Mouse (Mus musculus): ENCODE results near the gene Capn1. TPM values are rescaled to one million over a fixed set of nuclear protein-coding genes. Genes with fewer than 3 reads are reported as not detected.

Gene Capn1
- polyA plus RNA-seq, 1 experiment from 2014 or later = 3.9 TPM

DNA sequence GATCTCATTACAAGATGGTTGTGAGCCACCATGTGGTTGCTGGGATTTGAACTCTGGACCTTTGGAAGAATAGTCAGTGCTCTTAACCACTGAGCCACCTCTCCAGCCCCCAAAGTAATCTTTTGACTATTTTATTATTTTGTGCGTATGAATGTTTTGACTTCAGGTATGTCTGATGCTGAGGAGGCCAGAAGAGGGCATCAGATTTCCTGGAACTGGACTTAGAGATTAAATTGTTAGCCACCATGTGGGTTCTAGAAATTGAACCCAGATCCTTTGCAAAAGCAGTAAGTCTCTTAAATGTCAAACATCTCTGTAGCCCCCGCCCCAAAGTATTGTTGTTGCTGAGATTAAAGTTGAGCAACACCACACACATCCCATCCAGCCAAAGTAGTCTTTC lies 49.8 kb downstream of the Capn1 start:
- peaks cover 15% of the 10 kb centered on the region for H3K4me1 ChIP-seq (ENCODE audit: control insufficient read depth, insufficient read depth, low read length)
- no peak for ATAC-seq (ENCODE audit: low FRiP score)
- H3K4me3 ChIP-seq (ENCODE audit: low read depth, low read length) = no peak overlapping the region
- no peak for DNase-seq (ENCODE audit: low spot score, missing footprints)
- H3K27ac ChIP-seq (ENCODE audit: low read depth, low read length) = no peak overlapping the region
- H3K9me3 ChIP-seq (ENCODE audit: control insufficient read depth, low read length) = no peaks in the 10 kb centered on the region
- no peaks in the 10 kb centered on the region for H3K36me3 ChIP-seq (ENCODE audit: control insufficient read depth, insufficient read depth, low read length)
- no peak overlapping the region for H3K4me2 ChIP-seq
- WGBS = 85% methylated on average over 2 of the region's 2 CpGs
- no peaks in the 10 kb centered on the region for H3K27me3 ChIP-seq (ENCODE audit: control insufficient read depth, insufficient read depth, low read length)
- no peak overlapping the region for H3K9ac ChIP-seq (ENCODE audit: low read length)

DNA sequence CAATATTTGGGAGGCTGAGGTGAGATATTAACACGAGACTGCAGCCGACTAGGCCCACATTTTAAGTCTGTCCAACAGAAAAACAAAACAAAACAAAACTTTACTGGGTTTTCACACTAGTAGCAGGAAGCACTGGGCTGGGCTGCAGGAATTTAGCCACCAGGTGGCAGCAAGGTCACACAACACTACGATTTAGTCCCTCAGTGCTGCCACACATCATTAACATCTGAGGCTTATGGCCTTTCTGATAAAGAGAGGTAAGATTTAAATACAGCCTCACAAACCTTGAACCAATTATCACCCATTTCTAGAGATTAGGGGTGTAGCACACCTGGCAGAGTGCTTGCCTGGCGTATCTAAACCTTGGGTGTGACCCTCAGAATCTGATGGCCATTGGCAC lies 50.4 kb downstream of the Capn1 start:
- no peaks in the 10 kb centered on the region for H3K9me3 ChIP-seq (ENCODE audit: control insufficient read depth, low read length)
- H3K4me2 ChIP-seq = no peak overlapping the region
- WGBS = 10% methylated on average over 4 of the region's 4 CpGs
- ATAC-seq (ENCODE audit: low FRiP score) = no peak
- H3K27me3 ChIP-seq (ENCODE audit: control insufficient read depth, insufficient read depth, low read length) = no peaks in the 10 kb centered on the region
- H3K9ac ChIP-seq (ENCODE audit: low read length) = no peak overlapping the region
- H3K27ac ChIP-seq (ENCODE audit: low read depth, low read length) = no peak overlapping the region
- H3K36me3 ChIP-seq (ENCODE audit: control insufficient read depth, insufficient read depth, low read length) = no peaks in the 10 kb centered on the region
- H3K4me3 ChIP-seq (ENCODE audit: low read depth, low read length) = no peak overlapping the region
- H3K4me1 ChIP-seq (ENCODE audit: control insufficient read depth, insufficient read depth, low read length) = peaks cover 15% of the 10 kb centered on the region
- peak; percentile 98 for DNase-seq (ENCODE audit: low spot score, missing footprints)

DNA sequence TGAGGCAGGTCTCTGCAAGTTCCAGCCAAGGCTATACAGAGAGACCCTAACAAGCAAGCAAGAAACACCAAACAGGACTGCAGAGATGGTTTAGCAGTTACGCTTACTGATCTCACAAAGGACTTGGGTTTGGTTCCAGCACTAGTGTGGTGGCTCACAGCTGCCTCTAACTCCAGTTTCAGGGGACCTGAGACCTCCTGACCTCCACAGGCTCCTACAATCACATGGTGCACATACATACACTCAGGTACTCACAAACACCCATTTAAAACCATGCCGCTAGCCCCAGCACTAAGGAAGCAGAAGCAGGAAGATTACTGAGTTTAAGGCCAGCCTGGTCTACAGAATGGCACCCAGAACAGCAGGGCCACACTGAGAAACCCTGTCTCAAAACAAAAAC lies 50.9 kb downstream of the Capn1 start:
- Histone ChIP-seq H3K9ac (ENCODE audit: low read length) (no peak overlapping the region; the same call in 1 of the 2 replicates), H3K27ac (ENCODE audit: low read depth, low read length) (no peak overlapping the region), H3K9me3 (ENCODE audit: control insufficient read depth, low read length) (no peaks in the 10 kb centered on the region), H3K4me3 (ENCODE audit: low read depth, low read length) (peak overlapping the region; percentile 57), H3K36me3 (ENCODE audit: control insufficient read depth, insufficient read depth, low read length) (no peaks in the 10 kb centered on the region), H3K4me1 (ENCODE audit: control insufficient read depth, insufficient read depth, low read length) (peaks cover 15% of the 10 kb centered on the region), H3K27me3 (ENCODE audit: control insufficient read depth, insufficient read depth, low read length) (no peaks in the 10 kb centered on the region), H3K4me2 (peak overlapping the region; percentile 83)
- 85% methylated on average over 2 of the region's 2 CpGs for WGBS
- ATAC-seq (ENCODE audit: low FRiP score) (no peak), DNase-seq (ENCODE audit: low spot score, missing footprints) (no peak)

DNA sequence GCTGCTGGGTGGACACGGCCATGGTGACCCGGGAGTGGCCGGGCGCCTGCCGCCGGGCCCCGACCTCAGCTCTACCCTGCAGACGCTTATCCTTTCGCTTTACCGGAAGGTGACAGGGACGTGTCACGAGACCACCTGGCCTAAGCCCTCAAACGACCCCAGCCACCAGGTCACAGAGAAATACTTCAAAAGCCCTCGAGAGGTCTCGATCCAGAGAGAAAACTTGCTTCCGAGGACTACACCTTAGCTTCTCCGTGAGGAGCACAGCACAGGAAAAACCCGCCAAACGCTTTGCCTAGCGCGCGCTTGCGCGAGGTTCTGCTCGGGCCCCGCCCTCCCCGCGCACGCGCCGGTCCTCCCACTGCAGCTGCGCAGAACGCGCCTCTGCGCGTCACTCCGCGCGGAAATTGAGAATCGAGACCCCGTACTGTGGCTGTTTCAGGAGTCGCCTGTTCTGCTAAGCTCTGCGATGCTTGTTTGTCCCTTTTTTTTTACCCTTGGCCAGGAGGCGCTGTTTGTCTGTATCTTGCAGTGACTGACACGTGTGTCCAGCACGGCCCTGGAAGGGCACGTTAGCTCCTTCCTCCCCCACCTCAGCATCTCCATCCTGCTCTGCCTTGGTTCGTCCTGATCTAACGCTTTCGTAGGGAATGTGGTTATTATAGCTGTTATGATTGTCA lies 51.7 kb downstream of the Capn1 start, which contains the start of gene Pola2:
Gene Pola2, minus strand, starts transcription at position 320 of the 680 bp plus-strand sequence.
- Histone ChIP-seq H3K4me3 (ENCODE audit: low read depth, low read length) (peak within 1 kb of the TSS; percentile 57), H3K4me2 (peak within 1 kb of the TSS; percentile 83), H3K9me3 (ENCODE audit: control insufficient read depth, low read length) (no peaks in the 10 kb centered on the region), H3K27ac (ENCODE audit: low read depth, low read length) (no peak within 1 kb of the TSS), H3K36me3 (ENCODE audit: control insufficient read depth, insufficient read depth, low read length) (no peaks in the 10 kb centered on the region), H3K9ac (ENCODE audit: low read length) (peak within 1 kb of the TSS; percentile 68), H3K27me3 (ENCODE audit: control insufficient read depth, insufficient read depth, low read length) (no peaks in the 10 kb centered on the region), H3K4me1 (ENCODE audit: control insufficient read depth, insufficient read depth, low read length) (peaks cover 15% of the 10 kb centered on the region)
- DNase-seq (ENCODE audit: low spot score, missing footprints) = peak; percentile 99
- WGBS = under 1% methylated on average over 50 of the region's 50 CpGs
- ATAC-seq (ENCODE audit: low FRiP score) = peak; percentile 86

DNA sequence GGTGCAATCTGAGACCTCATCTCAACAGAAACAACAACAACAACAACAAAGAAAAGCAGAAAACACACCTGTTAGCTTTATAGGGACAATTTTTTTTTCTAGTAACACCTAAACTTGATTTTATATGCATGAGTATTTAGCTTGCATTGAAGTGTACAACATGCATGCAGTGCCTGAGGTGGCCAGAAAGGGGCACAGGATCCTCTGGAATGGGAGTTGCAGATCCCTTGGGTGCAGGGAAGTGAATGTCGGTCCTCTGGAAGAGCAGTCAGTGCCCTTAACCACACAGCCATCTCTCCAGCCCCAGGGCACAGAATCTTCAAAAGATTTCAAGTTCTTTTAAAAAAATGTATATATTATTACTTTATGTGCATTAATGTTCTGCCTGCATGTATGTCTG lies 53.0 kb downstream of the Capn1 start:
- Histone ChIP-seq H3K4me2 (peak overlapping the region; percentile 83), H3K4me1 (ENCODE audit: control insufficient read depth, insufficient read depth, low read length) (peaks cover 15% of the 10 kb centered on the region), H3K27me3 (ENCODE audit: control insufficient read depth, insufficient read depth, low read length) (no peaks in the 10 kb centered on the region), H3K9me3 (ENCODE audit: control insufficient read depth, low read length) (no peaks in the 10 kb centered on the region), H3K4me3 (ENCODE audit: low read depth, low read length) (peak overlapping the region; percentile 57), H3K27ac (ENCODE audit: low read depth, low read length) (no peak overlapping the region), H3K9ac (ENCODE audit: low read length) (peak overlapping the region; percentile 68), H3K36me3 (ENCODE audit: control insufficient read depth, insufficient read depth, low read length) (no peaks in the 10 kb centered on the region)
- ATAC-seq (ENCODE audit: low FRiP score) (no peak), DNase-seq (ENCODE audit: low spot score, missing footprints) (peak; percentile 86)
- 36% methylated on average over 1 of the region's 1 CpGs for WGBS

DNA sequence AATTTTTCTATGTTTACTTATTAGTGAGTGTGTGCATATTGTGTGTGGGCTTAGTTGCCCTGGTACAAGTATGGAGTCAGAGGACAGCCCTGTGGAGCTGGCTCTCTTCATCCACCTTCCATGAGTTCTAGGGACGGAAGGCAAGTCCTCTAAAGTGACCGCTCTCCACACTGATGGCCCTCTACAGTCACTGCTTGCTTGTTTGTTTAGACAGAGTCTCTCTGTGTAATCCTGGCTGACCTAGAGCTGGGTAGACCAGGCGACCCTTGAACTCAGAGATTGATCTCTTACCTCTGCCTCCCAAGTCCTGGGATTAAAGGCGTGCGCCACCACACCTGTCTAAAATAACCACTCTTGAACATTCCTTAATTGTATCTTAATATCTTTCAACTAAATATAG lies 58.3 kb downstream of the Capn1 start:
- Histone ChIP-seq H3K36me3 (ENCODE audit: control insufficient read depth, insufficient read depth, low read length) (0 out of 2 replicates have a peak, but pooled peaks cover 3% of the 10 kb centered on the region), H3K27ac (ENCODE audit: low read depth, low read length) (no peak overlapping the region)
- WGBS = 92% methylated on average over 5 of the region's 5 CpGs

DNA sequence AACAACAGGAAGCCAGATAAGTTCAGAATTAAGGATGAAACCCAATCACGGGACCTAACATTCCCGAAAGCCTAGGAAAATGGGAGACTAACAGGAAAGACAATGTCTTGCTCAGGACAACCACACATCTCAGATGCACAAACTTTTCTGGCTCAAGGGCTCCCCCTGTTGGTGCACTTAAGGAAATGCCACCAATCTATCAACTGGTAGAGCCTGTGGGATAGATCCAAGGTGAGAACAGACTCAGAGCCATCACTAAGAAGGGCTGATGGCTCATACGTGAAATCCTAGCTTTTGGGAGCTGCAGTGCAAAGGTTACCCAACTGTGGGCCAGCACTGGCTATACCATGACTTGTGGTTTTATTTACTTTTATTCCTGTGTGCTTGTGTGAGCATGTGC lies 59.0 kb downstream of the Capn1 start:
- DNase-seq (ENCODE audit: low spot score, missing footprints) = peak; percentile 95
- Histone ChIP-seq H3K4me1 (ENCODE audit: control insufficient read depth, insufficient read depth, low read length) (no peaks in the 10 kb centered on the region), H3K4me3 (ENCODE audit: low read depth, low read length) (no peak overlapping the region), H3K9ac (ENCODE audit: low read length) (no peak overlapping the region), H3K9me3 (ENCODE audit: control insufficient read depth, low read length) (no peaks in the 10 kb centered on the region), H3K27me3 (ENCODE audit: control insufficient read depth, insufficient read depth, low read length) (no peaks in the 10 kb centered on the region), H3K27ac (ENCODE audit: low read depth, low read length) (no peak overlapping the region), H3K36me3 (ENCODE audit: control insufficient read depth, insufficient read depth, low read length) (0 out of 2 replicates have a peak, but pooled peaks cover 3% of the 10 kb centered on the region), H3K4me2 (no peak overlapping the region)
- ATAC-seq (ENCODE audit: low FRiP score) = no peak
- WGBS = 27% methylated on average over 3 of the region's 3 CpGs

More for the DNA sequence above, 58.3 kb downstream of the Capn1 start:
- no peak overlapping the region for H3K4me2 ChIP-seq
- no peak for ATAC-seq (ENCODE audit: low FRiP score)
- no peak overlapping the region for H3K4me3 ChIP-seq (ENCODE audit: low read depth, low read length)
- DNase-seq (ENCODE audit: low spot score, missing footprints) = peak; percentile 26
- peaks cover under 1% of the 10 kb centered on the region for H3K4me1 ChIP-seq (ENCODE audit: control insufficient read depth, insufficient read depth, low read length)
- no peak overlapping the region for H3K9ac ChIP-seq (ENCODE audit: low read length)
- H3K27me3 ChIP-seq (ENCODE audit: control insufficient read depth, insufficient read depth, low read length) = no peaks in the 10 kb centered on the region
- H3K9me3 ChIP-seq (ENCODE audit: control insufficient read depth, low read length) = no peaks in the 10 kb centered on the region

DNA sequence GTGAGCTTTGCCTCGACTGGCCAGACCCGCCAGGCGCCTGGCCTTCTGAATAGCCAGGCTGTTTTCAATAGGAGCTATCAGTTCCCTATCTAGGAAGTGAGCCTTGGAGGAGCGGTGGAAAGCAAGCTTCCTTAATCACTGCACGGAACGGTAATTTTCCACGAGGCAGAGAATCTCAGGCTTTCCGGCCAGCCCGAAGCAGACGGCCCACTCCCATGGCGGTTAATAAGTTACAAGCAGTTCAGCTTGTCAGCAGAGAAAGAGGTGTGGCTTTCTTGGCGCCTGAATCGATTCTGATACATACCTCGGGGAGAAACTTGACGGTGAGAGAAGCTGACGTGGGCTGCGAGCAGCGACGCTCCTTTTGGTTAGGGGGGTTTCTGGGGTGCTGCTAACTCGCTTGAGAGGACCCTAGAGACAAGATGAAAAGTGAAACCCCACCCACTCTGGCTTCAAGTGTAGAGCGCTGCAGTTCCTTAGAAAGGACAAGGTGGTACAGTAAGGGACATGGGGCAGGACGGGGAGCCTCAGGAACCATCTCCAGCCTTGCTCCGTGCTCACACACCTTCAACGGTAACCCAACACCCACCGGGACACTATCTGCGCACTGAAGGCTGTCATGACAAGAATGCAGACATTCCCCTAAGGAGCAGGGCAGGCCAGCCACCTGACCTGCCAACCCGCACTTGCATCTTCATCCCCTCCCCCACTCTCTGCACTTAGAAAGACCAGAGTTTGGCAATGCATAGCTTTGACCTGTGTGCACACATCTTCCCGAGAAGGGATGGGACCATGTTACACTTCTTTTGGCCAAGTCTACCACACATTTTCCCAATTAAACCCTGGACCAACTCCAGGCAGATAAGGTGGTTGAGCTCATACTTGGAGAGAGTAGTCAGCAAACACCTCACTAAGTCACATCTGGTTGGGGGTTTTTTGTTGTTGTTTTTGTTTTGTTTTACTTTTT lies 59.7 kb downstream of the Capn1 start:
- 91% methylated on average over 28 of the region's 28 CpGs for WGBS
- H3K4me1 ChIP-seq (ENCODE audit: control insufficient read depth, insufficient read depth, low read length) = no peaks in the 10 kb centered on the region
- H3K27me3 ChIP-seq (ENCODE audit: control insufficient read depth, insufficient read depth, low read length) = no peaks in the 10 kb centered on the region
- H3K4me3 ChIP-seq (ENCODE audit: low read depth, low read length) = no peak overlapping the region
- H3K27ac ChIP-seq (ENCODE audit: low read depth, low read length) = no peak overlapping the region
- no peak for ATAC-seq (ENCODE audit: low FRiP score)
- no peaks in the 10 kb centered on the region for H3K9me3 ChIP-seq (ENCODE audit: control insufficient read depth, low read length)
- peaks cover 8% of the 10 kb centered on the region; the same call in 1 of the 2 replicates for H3K36me3 ChIP-seq (ENCODE audit: control insufficient read depth, insufficient read depth, low read length)
- no peak overlapping the region for H3K9ac ChIP-seq (ENCODE audit: low read length)
- DNase-seq (ENCODE audit: low spot score, missing footprints) = peak; percentile 75
- H3K4me2 ChIP-seq = no peak overlapping the region

DNA sequence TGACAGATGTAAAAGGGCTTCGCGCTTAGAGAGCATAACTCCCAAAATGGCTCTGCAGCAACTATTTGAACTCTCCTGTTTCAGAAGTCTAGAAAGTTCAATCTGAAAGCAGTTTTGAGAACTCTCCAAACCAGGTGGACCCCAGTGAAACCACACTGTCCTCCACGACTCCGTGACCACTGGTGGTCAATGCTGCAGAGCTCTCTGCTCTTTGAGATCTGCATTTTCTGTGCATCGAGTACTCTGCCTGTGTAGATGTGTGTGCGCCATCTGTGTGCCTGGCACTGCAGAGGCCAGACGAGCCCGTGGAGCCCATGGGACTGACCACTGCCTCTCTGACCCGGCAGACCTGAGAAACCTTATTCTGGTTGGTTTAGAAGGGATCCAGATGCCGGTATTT lies 60.8 kb downstream of the Capn1 start:
- ATAC-seq (ENCODE audit: low FRiP score) (no peak), DNase-seq (ENCODE audit: low spot score, missing footprints) (peak; percentile 76)
- H3K9me3 ChIP-seq (ENCODE audit: control insufficient read depth, low read length) = no peaks in the 10 kb centered on the region
- 93% methylated on average over 10 of the region's 10 CpGs for WGBS
- no peaks in the 10 kb centered on the region for H3K4me1 ChIP-seq (ENCODE audit: control insufficient read depth, insufficient read depth, low read length)
- H3K4me2 ChIP-seq = no peak overlapping the region
- H3K36me3 ChIP-seq (ENCODE audit: control insufficient read depth, insufficient read depth, low read length) = peaks cover 12% of the 10 kb centered on the region; the same call in 1 of the 2 replicates
- no peaks in the 10 kb centered on the region for H3K27me3 ChIP-seq (ENCODE audit: control insufficient read depth, insufficient read depth, low read length)
- H3K9ac ChIP-seq (ENCODE audit: low read length) = no peak overlapping the region
- no peak overlapping the region for H3K27ac ChIP-seq (ENCODE audit: low read depth, low read length)
- H3K4me3 ChIP-seq (ENCODE audit: low read depth, low read length) = no peak overlapping the region

Measured in midbrain, embryonic 11.5 days (tissue).